Mouse (Mus musculus) activated CD4-positive, CD25-positive, alpha-beta regulatory T cell, adult 4 months (primary cell): Measurements from ENCODE around the gene Defb21. TPM values are rescaled to one million over a fixed set of nuclear protein-coding genes. Genes with fewer than 3 reads are reported as not detected.

Source experiments
- ATAC-seq: one replicate; pipeline ENCODE4 v1.8.0; 2017
- polyA plus RNA-seq, 2 experiments: library from polyadenylated mRNA; unstranded; fragments of 100-300 nt; shearing (Covaris generic); gene quantifications; one replicate each; pipeline ENCODE4 v1.2.1; 2017

The Defb21 gene
- polyA plus RNA-seq = not detected

DNA sequence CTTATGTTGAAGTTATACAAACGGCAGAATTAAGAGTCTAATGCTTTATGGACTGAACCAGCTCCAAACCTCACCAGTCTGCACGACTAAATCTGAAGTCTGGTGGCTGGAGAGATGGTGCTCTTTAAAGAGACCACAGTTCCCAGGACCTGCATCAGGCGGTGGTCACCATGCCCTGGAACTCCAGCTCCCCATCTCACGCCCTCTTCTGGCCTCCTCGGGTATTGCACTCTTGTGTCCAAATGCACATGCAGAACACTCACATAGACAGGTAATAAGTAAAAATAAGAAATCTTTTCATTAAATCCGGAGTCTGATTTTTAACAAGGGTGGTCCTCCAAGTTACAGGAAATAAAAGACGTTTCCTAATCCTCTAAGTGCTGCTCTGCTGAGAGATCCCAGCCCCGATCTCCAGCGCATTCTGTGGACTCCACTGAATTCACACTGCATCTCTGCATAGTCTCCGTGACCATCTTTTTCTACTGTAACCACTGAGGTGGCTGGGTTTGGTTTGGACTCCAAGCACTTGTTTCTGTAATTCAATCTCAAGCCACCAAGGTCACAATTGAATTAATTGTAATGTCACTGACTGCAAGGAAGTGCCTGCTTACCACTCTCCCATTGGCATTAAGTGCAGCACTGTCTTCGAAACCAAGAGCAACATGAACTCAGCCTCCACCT is at the start of gene Defb21:
Defb21 (plus strand) TSS at position 631 of the 681 bp plus-strand sequence.
- ATAC-seq = no peak

DNA sequence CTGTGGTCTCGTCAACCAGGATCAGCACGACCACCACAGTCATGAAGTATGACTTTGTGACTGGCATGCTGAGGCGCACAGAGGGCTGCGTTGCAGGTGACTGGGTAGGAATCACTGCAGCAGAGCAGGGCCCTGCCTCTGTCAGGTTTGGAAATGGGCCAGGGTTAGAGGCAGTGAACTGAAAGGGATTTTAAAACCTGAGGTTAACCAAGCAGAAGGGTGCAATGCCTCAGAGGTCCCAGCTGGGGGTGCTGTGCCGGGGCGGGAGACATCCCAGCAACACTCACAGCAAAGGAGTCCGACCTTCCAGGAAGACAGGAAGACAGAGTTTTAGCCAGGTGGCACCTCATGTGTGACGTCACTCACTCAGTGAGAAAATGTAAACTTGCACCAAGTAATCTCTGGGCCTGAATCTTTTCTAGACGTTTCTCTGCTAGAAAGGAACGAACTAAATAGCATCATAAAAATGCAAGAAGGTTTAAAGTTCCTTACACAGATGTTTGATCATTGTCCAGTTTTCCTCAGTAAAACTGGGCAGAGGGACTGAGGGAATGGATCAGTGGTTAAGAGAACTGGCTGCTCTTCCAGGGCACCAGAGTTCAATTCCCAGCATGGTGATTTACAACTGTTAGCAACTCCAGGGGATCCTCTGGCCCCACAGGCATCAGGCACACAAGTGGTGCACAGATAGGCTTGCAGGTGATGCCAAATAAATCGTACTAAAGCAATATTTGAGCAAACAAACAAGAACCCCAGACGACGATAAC is 32.4 kb upstream of the Defb21 start, which contains the start of gene Defb29:
Defb29 (minus strand) TSS at position 155 of the 767 bp plus-strand sequence.
- ATAC-seq = no peak

DNA sequence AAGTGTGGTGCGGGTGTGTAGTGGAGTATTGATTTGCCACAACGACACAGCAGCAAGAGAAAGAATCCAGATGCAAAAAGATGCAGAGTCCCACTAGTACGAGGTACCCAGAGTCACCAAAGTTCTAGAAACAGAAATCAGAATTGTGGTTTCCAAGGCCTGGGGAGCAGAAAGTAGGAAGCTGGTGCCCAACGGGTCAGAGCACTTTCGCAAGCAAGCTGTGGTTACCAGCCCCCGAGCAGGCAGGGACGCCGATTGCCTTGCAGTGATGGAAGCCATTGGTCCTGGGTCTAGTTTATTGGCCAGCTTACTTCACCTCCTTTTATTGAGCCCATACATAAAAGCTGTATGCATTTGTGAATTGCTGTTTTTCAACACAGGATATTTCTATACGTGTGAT is 30.6 kb upstream of the Defb21 start:
- no peak for ATAC-seq

DNA sequence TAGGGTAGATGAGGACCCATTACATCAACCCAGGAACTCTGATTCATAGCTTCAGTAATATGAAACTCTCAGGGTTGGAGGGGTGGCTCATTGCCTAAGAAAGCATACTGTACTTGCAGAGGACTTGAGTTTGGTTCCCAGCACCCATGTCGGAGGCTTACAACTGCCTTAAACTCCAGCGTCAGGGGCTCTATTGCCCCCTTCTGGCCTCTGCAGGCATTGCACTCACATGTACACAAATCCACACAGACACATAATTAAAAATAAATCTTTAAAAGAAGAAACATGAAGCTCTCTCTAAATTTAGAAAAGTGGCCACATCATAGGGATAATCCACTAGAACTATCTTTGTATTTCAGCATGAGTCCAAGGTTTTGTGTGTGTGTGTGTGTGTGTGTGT is 29.6 kb upstream of the Defb21 start:
- ATAC-seq = no peak

DNA sequence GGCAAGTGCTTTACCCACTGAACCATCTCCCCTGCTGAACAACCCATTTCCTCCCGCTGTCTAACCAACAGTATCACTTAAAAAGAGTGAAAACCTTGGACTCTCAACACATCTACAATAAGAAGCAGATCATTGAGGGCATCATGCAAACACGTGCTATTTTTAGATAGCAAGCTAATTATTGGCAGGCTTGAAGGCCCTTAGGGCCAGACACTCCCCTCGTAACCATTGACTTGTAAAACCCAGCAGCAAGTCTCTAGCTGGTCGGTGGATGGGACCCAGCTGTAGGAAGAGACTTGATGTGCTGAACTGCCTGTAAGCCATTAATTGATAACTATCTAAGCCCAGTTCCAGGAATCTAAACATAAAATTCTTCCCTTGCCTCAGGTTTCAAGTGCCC is 29.1 kb upstream of the Defb21 start:
- no peak for ATAC-seq

DNA sequence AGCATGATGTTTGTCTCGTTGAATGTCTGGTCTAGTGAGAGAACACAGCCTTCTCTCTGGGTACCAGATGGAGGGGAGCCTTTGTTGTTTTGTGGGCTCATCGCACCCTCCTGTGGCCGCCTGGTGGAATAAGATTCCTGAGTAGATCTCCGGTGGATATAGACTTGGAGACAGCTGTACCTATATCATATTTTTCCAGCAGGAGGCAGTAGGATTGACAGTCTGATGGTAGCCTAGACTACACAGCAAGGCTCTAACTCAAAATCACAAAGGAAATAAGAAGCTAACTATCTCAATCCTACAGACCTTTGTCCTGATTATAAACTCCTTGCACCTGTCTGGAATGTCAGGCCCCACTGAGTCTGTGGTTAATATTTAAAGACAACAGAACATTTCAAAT is 27.9 kb upstream of the Defb21 start:
- no peak for ATAC-seq

GRCm38 (mm10) chr2:152548124-152548523 is 24.4 kb upstream of the Defb21 start:
- ATAC-seq = no peak

- ATAC-seq = no peak
Observed at GRCm38 (mm10) chr2:152553774-152554423, 18.6 kb upstream of the Defb21 start.

DNA sequence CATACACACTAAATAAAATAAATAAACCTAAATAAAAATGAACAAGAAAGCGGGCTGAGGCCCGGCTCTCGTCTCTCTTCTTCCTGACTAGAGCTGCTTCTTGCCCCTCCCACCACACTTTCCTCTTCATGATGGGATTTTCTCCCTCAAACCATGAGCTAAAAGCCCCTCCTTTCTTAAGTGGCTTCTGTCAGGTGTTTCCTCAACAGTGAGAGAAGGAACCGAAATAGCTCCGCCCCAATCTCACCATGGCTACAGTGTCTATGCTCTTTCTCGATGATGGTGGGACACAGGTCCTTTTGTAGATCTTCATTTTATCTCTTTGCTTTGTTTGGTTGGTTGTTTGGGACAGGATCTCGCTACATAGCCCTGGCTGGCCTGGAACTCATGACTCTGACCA is 15.9 kb upstream of the Defb21 start:
- no peak for ATAC-seq

DNA sequence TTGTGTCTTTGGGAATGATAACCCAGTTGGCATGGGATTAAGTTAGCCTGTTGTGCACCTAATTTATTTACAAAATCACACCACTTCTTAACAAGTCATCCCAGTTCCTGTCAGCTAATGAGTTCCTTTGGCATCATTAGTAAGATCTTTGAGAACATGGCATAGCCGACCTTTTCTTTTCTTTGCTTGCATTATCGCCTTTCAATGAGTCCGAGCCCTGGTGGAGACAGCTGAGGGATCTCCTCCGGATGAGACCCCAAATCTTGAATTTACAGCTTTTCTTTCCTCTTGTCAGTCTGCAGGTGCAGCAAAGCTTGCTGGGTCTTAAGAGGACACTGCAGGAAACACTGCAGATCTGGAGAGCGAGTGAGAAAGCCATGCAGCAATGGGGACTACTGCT is 3.5 kb upstream of the Defb21 start, which contains the start of gene Gm17416:
Gm17416 (plus strand) TSS at position 301 of the 400 bp plus-strand sequence.
- no peak for ATAC-seq

GRCm38 (mm10) chr2:152569881-152570280 is 2.7 kb upstream of the Defb21 start:
- ATAC-seq = no peak

- no peak for ATAC-seq
Observed at GRCm38 (mm10) chr2:152570313-152570712, 2.2 kb upstream of the Defb21 start.

GRCm38 (mm10) chr2:152573484-152573883 is 940 bp downstream of the Defb21 start:
- ATAC-seq = no peak

DNA sequence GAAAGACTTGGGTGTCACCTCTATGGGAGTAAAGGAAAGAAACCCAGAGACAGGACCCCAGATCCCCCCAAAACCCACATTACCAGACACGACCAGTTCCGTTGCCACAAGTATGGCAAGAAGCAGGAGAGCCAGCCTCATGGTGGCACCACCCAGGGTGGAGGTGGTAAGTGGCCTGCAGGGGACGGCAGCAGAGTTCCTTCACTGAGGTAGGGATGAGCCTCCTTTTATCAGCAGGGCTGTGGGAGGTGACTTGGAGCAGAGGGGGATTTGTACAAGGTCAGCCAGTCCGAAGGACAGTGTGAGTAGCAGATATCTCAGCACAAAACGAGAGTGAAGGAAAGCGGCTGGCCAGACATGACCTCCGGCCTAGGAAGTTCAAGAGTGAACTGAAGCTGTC is 7.6 kb downstream of the Defb21 start, which contains the start of gene Defb19:
Defb19 (minus strand) TSS at position 206 of the 400 bp plus-strand sequence.
- ATAC-seq = no peak

DNA sequence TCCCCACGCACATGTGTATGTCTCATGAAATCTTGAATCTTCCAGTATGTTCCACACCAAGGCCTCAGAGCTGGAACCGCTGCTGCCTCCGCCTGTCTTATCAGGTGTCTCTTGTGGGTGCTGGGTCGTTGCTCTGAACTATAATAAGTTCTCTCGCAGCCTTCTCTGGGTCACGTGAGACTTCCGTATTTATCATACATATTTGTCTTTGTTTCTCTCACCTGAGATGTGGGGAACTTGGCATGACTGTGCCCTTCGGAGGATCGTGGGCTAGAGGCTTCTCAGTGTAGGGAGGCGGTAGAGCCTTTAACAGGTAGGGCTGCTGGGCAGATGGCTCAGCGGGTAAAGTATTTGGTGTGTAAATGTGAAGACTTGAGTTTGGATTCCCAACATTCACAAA is 8.1 kb downstream of the Defb21 start:
- ATAC-seq = no peak

DNA sequence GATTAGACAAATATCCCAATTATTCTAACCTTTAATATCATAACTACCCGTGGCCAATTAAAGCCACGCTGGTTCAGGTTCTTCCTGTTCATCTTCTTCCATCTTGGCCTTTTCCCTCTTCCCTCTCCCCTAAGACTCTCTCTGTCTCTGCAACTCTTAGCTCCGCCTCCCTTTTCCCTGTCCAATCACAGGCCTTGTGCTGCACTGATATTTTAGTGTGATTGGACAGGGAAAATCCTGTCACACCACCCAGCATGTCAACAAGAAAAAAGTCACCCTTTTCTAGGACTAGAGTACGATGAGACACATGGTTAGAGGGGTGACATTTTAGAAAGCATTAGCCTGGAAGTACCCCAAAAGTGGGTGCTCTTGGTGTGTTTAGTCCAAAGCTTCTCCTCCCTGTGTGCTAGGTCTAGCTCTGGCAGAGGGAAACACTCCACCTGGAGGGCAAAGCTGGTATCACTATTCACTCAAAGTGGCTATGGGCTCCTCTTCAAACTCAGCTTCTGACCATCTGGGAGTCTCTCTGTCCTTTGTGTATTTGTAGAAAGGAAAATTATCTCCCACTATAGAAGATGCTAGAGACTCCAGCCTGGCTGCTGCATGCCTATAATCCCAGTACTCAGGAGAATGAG is 14.5 kb downstream of the Defb21 start:
- no peak for ATAC-seq

- ATAC-seq = no peak
Observed at GRCm38 (mm10) chr2:152588450-152588849, 15.9 kb downstream of the Defb21 start.

- ATAC-seq = no peak
Observed at GRCm38 (mm10) chr2:152589021-152589420, 16.5 kb downstream of the Defb21 start.

- ATAC-seq = no peak
Observed at GRCm38 (mm10) chr2:152599299-152599698, 26.8 kb downstream of the Defb21 start, which contains the start of gene Defb45. TSS of gene Defb45 (minus strand) at chr2:152599399.

DNA sequence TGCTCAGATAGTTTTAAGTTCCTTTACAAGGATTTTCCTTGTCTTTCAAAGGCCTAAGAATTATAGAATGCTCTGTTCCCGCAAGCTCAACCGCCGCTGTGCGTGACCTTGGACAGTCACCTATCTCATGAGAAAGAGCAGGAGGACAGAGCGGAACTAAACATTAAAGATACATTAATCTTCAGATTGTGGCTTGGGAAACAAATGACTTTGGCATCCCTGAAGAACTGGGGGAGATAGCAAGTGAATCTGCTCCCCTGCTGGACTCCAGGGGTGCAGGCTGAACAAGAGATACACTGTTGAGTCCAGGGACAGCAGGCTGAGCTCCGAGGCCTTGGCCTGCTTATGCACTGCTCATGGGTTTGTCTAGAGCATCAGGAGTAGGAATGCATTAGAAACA is 27.5 kb downstream of the Defb21 start:
- no peak for ATAC-seq

DNA sequence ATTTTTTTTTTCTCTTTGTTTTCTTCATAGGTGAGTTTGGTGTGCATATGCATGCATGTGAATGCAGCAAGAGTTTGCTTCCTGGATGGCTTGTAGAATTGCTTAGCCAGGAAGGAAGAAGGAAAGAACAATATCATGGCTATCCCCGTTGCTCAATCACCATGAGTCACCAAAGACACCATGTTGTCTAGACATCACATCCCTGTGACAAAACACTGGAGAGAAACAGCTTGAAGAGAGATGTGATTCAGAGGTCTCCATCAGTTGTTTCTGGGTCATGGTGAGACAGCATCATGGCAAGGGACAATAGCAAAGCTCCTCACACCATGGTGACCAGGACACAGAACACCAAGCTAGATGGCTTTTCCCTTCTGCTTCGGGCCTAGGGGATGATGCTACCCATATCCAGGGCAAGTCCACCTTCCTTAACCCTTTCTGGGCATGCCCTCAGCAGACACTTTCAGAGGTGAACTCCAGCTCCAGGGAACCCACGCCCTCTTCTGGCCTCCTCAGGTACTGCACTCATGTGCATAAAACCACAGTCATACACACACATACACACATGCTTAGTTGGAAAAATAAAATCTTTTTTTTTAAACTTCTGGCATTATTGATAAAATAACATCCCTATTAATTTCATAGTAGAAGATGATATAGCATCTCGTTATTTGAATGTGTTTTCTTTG is 28.9 kb downstream of the Defb21 start:
- ATAC-seq = no peak

DNA sequence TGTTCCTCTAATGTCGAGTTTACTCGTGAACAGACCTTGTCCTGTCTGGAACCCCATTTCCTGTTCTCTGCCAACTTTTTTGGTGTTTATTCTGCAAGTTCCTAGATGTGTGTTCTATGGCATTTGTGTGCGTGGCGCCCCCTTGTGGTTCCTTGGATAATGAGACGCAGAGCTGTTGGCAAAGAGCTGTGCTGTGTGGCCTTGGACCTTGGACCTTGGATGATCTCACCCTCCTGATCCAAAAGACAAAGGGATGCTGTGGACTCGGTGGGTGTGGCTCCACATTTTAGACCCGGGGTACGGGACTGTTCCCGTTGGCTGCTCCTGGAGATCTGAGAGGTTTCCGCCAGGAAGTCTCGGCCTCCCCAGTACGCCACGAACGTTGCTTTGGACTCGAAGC is 31.5 kb downstream of the Defb21 start, which contains the start of gene Defb36:
Defb36 (plus strand) TSS at position 271 of the 400 bp plus-strand sequence.
- ATAC-seq = no peak
